Mouse (Mus musculus) liver, adult 10 weeks (tissue): ENCODE results near the gene Hacd1. TPM values are rescaled to one million over a fixed set of nuclear protein-coding genes. Genes with fewer than 3 reads are reported as not detected.

Source experiments
- polyA plus RNA-seq: library from polyadenylated mRNA; stranded (reverse); fragments of 350-450 nt; fragmentation: Illumina TruSeq; extraction: RNeasy Lipid Tissue Mini Kit (QIAGEN cat#74804); gene quantifications from one replicate; pipeline ENCODE4 v1.2.3, GENCODE M21; 2014; ENCODE audit warnings: low read depth, low replicate concordance

Gene Hacd1
- polyA plus RNA-seq, result 24.9 TPM

DNA sequence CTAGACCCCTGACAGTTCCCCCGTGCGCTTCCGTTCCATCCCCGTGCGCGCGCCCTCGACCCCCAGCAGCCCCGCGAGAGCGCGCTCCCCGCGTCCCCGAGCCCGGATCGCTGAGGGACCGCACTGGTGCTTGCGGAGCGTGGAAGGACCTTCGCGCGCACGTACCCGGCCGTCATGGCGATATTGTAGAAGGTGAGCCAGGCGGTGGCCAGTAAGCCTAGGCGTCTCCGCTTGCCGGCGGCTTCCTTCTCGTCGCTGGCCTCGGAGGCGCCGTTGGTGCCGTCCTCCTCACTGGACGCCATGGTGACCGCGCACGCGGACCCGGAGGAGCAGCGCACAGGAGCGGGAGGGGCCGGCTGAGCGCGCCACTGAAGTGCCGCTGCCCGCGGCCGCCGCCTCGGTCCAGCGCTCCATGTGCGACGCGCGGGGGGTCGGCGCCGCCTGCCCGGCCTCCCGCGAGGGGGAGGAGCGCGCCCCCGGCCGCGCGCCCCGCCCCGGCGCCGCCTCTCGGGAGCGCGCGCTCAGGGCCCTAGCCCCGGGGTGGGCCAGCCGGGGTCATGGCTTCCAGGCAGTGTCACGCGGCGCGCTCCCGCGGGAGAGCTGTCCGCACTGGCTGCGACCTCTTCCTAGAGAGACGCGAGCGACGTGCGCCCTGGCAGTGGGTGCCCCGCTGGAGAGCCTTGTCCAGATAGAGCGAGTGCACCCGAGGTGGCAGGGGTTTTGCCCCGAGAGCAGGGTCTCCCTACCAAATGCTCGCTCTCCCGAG is at the start of gene Hacd1:
Gene Hacd1 (minus strand): TSS at position 570 of the 766 bp plus-strand sequence.

DNA sequence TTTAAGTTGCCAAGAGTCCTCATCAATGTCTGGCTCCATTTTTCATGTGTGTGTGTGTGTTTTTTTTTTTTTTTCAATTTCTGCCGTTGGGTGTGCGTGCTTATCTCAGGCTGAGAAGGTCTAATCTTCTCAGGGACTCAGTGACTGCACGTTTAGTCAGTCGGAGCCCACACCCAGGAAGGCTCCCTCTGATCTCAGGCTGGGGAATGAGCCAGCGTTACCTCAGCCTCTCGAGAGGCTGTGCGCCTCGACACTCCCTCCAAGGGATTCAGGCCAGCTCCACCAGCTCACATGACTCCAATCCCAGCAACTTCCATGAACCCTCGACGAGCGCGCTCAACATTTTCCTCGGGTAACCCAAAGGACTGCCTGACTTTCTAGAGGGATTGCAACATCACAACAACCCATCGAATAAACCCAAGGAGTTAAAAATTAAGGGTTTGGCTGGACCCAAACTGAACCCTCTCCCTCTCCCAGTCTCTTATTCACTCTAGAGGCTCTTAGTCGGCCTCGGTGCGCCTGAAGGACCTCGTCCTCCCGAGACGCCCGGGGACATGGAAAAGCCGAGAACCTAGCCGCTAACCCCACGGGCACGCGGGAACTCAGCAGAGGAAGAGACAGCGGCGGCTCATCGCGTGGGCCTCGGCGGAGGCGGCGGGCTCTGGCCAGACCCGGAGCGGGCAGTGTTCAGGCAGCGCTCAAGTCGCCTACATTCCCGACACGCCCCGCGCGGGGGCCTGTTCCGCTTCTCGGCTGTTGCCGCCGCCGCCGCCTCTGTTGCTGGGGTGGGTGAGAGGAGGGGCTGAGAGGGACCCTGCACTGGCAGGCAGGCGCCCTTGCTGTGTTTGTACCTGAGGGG is 17.7 kb upstream of the Hacd1 start, which contains the start of gene Stam:
Gene Stam (plus strand): TSS at position 737 of the 859 bp plus-strand sequence.

Other genes with a start within 250 kb of the Hacd1 start
- 42.1 TPM for gene Stam, start 18.0 kb upstream of the Hacd1 start, polyA plus RNA-seq
- gene Tmem236, start 118.4 kb upstream of the Hacd1 start, polyA plus RNA-seq, result not detected
- 52.7 TPM for gene Mrc1, start 173.3 kb upstream of the Hacd1 start, polyA plus RNA-seq